Mouse (Mus musculus): ENCODE measurements around the gene Galnt9. TPM values are rescaled to one million over a fixed set of nuclear protein-coding genes. Genes with fewer than 3 reads are reported as not detected.

Galnt9 gene
- polyA plus RNA-seq, 1 experiment from 2014 or later = 1.2 TPM

DNA sequence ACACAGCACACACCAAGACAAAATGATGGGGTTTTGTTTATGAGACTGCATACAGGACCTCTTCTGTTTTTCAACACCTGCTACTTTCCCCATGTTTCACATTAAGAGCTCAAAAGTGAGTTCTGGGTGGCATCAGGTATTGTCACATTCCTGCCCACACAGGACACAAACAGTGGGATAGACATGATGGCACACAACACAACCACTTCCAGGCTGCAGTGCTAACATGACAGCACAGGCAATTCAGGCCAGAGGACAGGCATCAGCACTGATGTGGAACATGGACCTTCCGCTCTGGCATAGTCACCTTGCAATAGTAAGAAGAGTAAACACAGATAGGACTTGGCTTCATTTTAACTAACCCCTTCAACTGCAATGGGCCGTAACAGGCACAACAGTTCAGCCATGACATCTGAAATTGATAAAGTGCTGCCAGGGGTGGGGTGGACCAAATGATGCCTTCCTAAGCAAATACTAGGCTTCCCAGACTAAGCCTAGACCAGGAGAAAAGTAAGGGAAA, 120.7 kb downstream of the Galnt9 start:
- no peak overlapping the region for H3K9ac ChIP-seq (replicated peaks; ENCODE audit: low read depth, low read length)
- no peak overlapping the region for H3K4me2 ChIP-seq (replicated peaks; ENCODE audit: low read depth, low read length)
- no peaks in the 10 kb centered on the region for H3K9me3 ChIP-seq (ENCODE audit: control insufficient read depth, low read depth, low read length)
- 93% methylated on average over 2 of the region's 2 CpGs for WGBS
- no peaks in the 10 kb centered on the region for H3K4me1 ChIP-seq (ENCODE audit: control insufficient read depth, insufficient read depth, low read length)
- peaks cover 70% of the 10 kb centered on the region for H3K36me3 ChIP-seq (ENCODE audit: control insufficient read depth, insufficient read depth, low read length)
- no peak overlapping the region for H3K4me3 ChIP-seq (ENCODE audit: low read depth, low read length)
- no peak for ATAC-seq (ENCODE audit: insufficient number of reproducible peaks, insufficient read depth, low FRiP score, low read depth)
- H3K27ac ChIP-seq (ENCODE audit: low read length) = no peak overlapping the region
- H3K27me3 ChIP-seq (ENCODE audit: control insufficient read depth, insufficient read depth, low read length) = no peaks in the 10 kb centered on the region

DNA sequence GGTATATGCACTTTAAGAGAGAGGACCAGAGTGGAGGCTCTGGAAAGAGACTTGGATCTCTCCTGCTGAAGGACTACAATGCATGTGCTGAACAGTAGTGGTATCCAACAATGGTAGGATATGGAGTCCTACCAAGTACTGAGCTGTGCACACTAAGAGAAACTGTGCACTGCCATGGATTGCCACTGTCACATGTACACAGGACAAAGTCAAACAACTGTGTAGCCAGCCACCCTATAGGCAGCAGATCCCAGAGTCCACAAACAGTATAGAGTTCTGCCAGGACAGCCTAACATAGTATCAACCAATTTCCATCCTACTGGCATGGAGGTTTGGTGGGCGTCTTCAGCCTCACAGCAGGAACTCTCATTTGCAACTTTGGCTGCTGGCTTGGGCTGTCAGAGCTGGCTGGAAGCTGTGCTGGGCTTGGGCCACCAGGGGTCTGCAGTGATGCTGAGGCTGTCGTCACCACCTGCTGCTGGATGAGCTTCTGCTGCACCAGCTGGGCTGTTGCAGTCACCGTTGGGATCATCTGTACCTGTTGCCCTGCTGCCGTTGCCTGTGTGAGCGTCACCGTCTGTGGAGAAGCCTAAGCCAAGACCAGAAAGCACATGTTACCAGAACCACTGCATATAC, 121.4 kb downstream of the Galnt9 start:
- Histone ChIP-seq H3K36me3 (ENCODE audit: control insufficient read depth, insufficient read depth, low read length) (peaks cover 72% of the 10 kb centered on the region), H3K9me3 (ENCODE audit: control insufficient read depth, low read depth, low read length) (no peaks in the 10 kb centered on the region), H3K4me1 (ENCODE audit: control insufficient read depth, insufficient read depth, low read length) (no peaks in the 10 kb centered on the region), H3K4me3 (ENCODE audit: low read depth, low read length) (no peak overlapping the region), H3K4me2 (replicated peaks; ENCODE audit: low read depth, low read length) (no peak overlapping the region), H3K27ac (ENCODE audit: low read length) (no peak overlapping the region), H3K9ac (replicated peaks; ENCODE audit: low read depth, low read length) (no peak overlapping the region), H3K27me3 (ENCODE audit: control insufficient read depth, insufficient read depth, low read length) (no peaks in the 10 kb centered on the region)
- 71% methylated on average over 6 of the region's 6 CpGs for WGBS
- no peak for ATAC-seq (ENCODE audit: insufficient number of reproducible peaks, insufficient read depth, low FRiP score, low read depth)

Small RNA genes within 50 kb of the gene (microRNA-seq; reads per million reads assigned to microRNA genes)
- 1.6 reads per million for gene Mir7026

Other genes starting within 250 kb of the Galnt9 start
- gene P2rx2, start 201.1 kb upstream of the Galnt9 start, polyA plus RNA-seq (2014; fragmentation: Nextera tagmentation; extraction: Ambion mirVana) = 0.94 and 1.8 TPM in 2 replicates
- not detected in 2 replicates for gene Lrcol1, start 199.6 kb upstream of the Galnt9 start, polyA plus RNA-seq (2014; fragmentation: Nextera tagmentation; extraction: Ambion mirVana)
- gene Fbrsl1, start 95.9 kb upstream of the Galnt9 start, polyA plus RNA-seq (2014; fragmentation: Nextera tagmentation; extraction: Ambion mirVana) = 8.6 and 9.8 TPM in 2 replicates
- 47.8 and 49.7 TPM in 2 replicates for gene Noc4l, start 109.1 kb downstream of the Galnt9 start, polyA plus RNA-seq (2014; fragmentation: Nextera tagmentation; extraction: Ambion mirVana)
- gene Ddx51, start 109.1 kb downstream of the Galnt9 start, polyA plus RNA-seq (2014; fragmentation: Nextera tagmentation; extraction: Ambion mirVana) = 19.4 and 26.1 TPM in 2 replicates
- gene Ep400, start 226.4 kb downstream of the Galnt9 start, polyA plus RNA-seq (2014; fragmentation: Nextera tagmentation; extraction: Ambion mirVana) = 50.3 and 51.6 TPM in 2 replicates
- 20.2 and 21.9 TPM in 2 replicates for gene Pus1, start 236.3 kb downstream of the Galnt9 start, polyA plus RNA-seq (2014; fragmentation: Nextera tagmentation; extraction: Ambion mirVana)